Mouse (Mus musculus): ENCODE results near the gene Ankrd13d. TPM values are rescaled to one million over a fixed set of nuclear protein-coding genes. Genes with fewer than 3 reads are reported as not detected.

The Ankrd13d gene
- 10.8 and 11.6 TPM in 2 replicates for polyA plus RNA-seq (2012)

GRCm38 (mm10) chr19:4282898-4283553 lies at the start of gene Ankrd13d:
Gene Ankrd13d, minus strand, starts transcription at chr19:4283137.

DNA sequence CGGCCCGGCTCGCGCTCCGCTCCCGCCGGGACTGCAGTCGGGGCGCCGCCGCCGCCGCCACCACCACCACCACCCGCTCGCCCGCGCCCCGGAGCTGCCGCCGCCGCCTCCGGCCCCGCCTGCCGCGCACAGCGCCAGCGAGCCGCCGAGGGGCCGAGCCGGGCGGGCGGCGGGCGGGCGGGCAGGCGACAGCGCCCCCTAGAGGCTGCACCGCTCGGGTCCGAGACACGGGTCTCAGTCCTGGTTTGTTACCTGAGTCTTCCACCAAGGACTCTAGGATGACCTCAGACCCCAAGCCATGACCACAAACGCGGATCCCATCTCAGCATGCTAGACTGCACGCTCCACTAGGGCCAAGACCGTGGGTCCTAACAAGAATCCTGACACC lies 23.2 kb upstream of the Ankrd13d start, which contains the start of gene Grk2:
Gene Grk2, minus strand, starts transcription at position 33 of the 388 bp plus-strand sequence.

GRCm38 (mm10) chr19:4268566-4269361 lies 14.2 kb downstream of the Ankrd13d start, which contains the start of gene Ssh3:
Gene Ssh3, minus strand, starts transcription at chr19:4269180.

DNA sequence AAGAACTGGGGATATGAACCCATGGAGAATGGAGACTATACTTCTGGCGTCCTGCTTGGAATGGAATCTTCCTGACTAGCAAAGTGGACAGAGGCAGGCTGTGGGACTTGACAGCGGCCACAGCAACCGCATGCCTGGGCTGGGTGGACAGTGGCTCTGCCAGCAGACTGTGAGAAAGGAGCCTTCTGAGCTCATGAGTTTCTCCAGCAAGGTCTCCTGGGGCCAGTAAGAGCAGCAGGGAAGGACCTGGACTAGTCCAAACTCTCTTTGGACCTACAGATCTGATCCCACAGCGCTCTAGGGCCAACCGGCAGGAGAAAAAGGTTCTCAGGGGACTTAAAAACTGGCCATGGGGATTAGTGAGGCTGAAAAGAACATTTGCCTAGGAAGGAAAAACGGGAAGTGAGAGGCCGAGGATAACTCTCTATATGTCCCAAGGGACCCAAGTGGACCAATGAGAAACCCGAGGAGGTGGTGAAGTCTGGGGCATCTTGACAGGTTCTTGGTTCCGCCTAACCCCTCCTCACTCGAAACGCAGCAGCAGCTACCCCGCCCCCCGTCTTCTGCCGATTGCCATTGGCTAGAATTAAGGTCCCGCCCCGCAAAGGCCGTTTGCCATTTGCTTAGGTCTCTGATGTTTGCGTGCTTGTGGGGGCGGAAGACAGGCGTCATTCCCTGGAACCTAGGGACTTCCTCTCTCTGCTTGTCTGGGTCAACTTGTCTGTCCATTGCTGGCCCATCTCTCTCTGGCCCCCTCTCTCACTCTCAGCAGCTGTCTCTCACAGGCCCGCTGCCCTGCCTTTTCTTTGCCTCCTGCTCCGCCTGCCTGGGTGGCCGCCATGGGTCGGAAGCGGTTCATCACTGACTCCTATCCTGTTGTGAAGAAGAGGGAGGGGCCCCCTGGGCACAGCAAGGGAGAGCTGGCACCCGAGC lies 51.4 kb downstream of the Ankrd13d start, which contains the start of gene Pold4:
Gene Pold4, plus strand, starts transcription at position 647 of the 933 bp plus-strand sequence.

Other genes with a start within 250 kb of the Ankrd13d start
- 122 and 136 TPM in 2 replicates for gene Gstp1, start 245.2 kb downstream of the Ankrd13d start, polyA plus RNA-seq (2012)
- gene Gstp2, start 237.1 kb downstream of the Ankrd13d start, polyA plus RNA-seq (2012): 1.7 TPM in 1 of 2 replicates, not detected in the other
- 0.79 and 1.2 TPM in 2 replicates for gene Gstp3, start 223.6 kb downstream of the Ankrd13d start, polyA plus RNA-seq (2012)
- gene Cabp2, start 201.6 kb downstream of the Ankrd13d start, polyA plus RNA-seq (2012): not detected in 2 replicates
- gene Cdk2ap2, start 186.0 kb downstream of the Ankrd13d start, polyA plus RNA-seq (2012): 126 and 175 TPM in 2 replicates
- 67.2 and 92.9 TPM in 2 replicates for gene Pitpnm1, start 183.1 kb downstream of the Ankrd13d start, polyA plus RNA-seq (2012)
- gene Aip, start 157.3 kb downstream of the Ankrd13d start, polyA plus RNA-seq (2012): 114 and 132 TPM in 2 replicates
- gene Gpr152, start 143.3 kb downstream of the Ankrd13d start, polyA plus RNA-seq (2012): 0.03 TPM in 1 of 2 replicates, not detected in the other
- 0.14 and 0.15 TPM in 2 replicates for gene Cabp4, start 139.1 kb downstream of the Ankrd13d start, polyA plus RNA-seq (2012)
- gene Coro1b, start 134.5 kb downstream of the Ankrd13d start, polyA plus RNA-seq (2012): 166 and 202 TPM in 2 replicates
- 508 and 717 TPM in 2 replicates for gene Ptprcap, start 129.5 kb downstream of the Ankrd13d start, polyA plus RNA-seq (2012)
- gene Rps6kb2, start 119.8 kb downstream of the Ankrd13d start, polyA plus RNA-seq (2012): 88.1 and 93.8 TPM in 2 replicates
- gene Carns1, start 107.7 kb downstream of the Ankrd13d start, polyA plus RNA-seq (2012): 5.7 and 6.3 TPM in 2 replicates
- 58.6 and 71.5 TPM in 2 replicates for gene Tbc1d10c, start 91.9 kb downstream of the Ankrd13d start, polyA plus RNA-seq (2012)
- gene Ppp1ca, start 91.1 kb downstream of the Ankrd13d start, polyA plus RNA-seq (2012): 614 and 638 TPM in 2 replicates
- gene Rad9a, start 81.5 kb downstream of the Ankrd13d start, polyA plus RNA-seq (2012): 27.8 and 31.6 TPM in 2 replicates
- gene Clcf1, start 68.9 kb downstream of the Ankrd13d start, polyA plus RNA-seq (2012): 12.5 and 17.5 TPM in 2 replicates
- 33.8 and 36.5 TPM in 2 replicates for gene AC109138.7, start 68.8 kb downstream of the Ankrd13d start, polyA plus RNA-seq (2012)
- 38.1 and 42.7 TPM in 2 replicates for gene Pold4, start 51.2 kb downstream of the Ankrd13d start, polyA plus RNA-seq (2012)
- 30.3 and 41.9 TPM in 2 replicates for gene Ssh3, start 14.0 kb downstream of the Ankrd13d start, polyA plus RNA-seq (2012)
- 941 and 1,009 TPM in 2 replicates for gene Grk2, start 23.1 kb upstream of the Ankrd13d start, polyA plus RNA-seq (2012)
- 50.0 and 66.2 TPM in 2 replicates for gene Kdm2a, start 115.1 kb upstream of the Ankrd13d start, polyA plus RNA-seq (2012)
- 0.15 and 0.37 TPM in 2 replicates for gene Rhod, start 156.3 kb upstream of the Ankrd13d start, polyA plus RNA-seq (2012)
- gene Syt12, start 194.3 kb upstream of the Ankrd13d start, polyA plus RNA-seq (2012): 0.19 TPM in 1 of 2 replicates, not detected in the other
- not detected in 2 replicates for gene 2010003K11Rik, start 215.4 kb upstream of the Ankrd13d start, polyA plus RNA-seq (2012)
- 4.9 and 5.5 TPM in 2 replicates for gene Pcx, start 227.3 kb upstream of the Ankrd13d start, polyA plus RNA-seq (2012)

Data from megakaryocyte-erythroid progenitor cell, adult 5 weeks (primary cell).